Mouse (Mus musculus) liver, adult 2 months (tissue): ENCODE data around the gene Fgfr3.
A peak's percentile ranks its signal among the peaks of the same experiment; 100 is the strongest.

Experiments used
- CTCF ChIP-seq: fragments of 200-500 bp; IDR thresholded peaks from 2 replicates; pipeline ENCODE4 v1.5.1; 2011; ENCODE audit warnings: low read depth, low read length, control low read depth
- POLR2A ChIP-seq: fragments of 200-500 bp; IDR thresholded peaks from 2 replicates; pipeline ENCODE4 v1.6.1; 2011; ENCODE audit warnings: low read length, control low read depth; ENCODE audit not compliant: insufficient read depth; ENCODE audit errors: extremely low read depth

- no peak for TF ChIP-seq CTCF
- peak; percentile 64 for TF ChIP-seq POLR2A
Measured at GRCm38 (mm10) chr5:33723641-33724465, 2.4 kb downstream of the Fgfr3 start.
